Mouse (Mus musculus) monocyte, adult 5-6 weeks (primary cell): ENCODE results near the gene Fam169b. TPM values are rescaled to one million over a fixed set of nuclear protein-coding genes. Genes with fewer than 3 reads are reported as not detected.
A peak's percentile ranks its signal among the peaks of the same experiment; 100 is the strongest.

Experiments
- ATAC-seq: fragments of 153-309, 156-312 bp; replicated peaks from 2 replicates; pipeline ENCODE4 v1.8.0; 2017; ENCODE audit warnings: mild to moderate bottlenecking; ENCODE audit not compliant: low TSS enrichment, insufficient number of reproducible peaks, severe bottlenecking, poor library complexity, low FRiP score
- total RNA-seq: library from RNA; stranded (forward); fragments of 200-1000, 200-491, 200-594 nt; gene quantifications from 3 replicates; pipeline ENCODE4 v1.2.3, GENCODE M21; 2017

The Fam169b gene
- total RNA-seq, 1 experiment from 2014 or later = 3.0 TPM

- no peak for ATAC-seq
Observed at GRCm38 (mm10) chr7:68357407-68357806, 83.8 kb downstream of the Fam169b start.

GRCm38 (mm10) chr7:68362609-68363008 is 89.0 kb downstream of the Fam169b start:
- no peak for ATAC-seq

GRCm38 (mm10) chr7:68365711-68366110 is 92.1 kb downstream of the Fam169b start:
- ATAC-seq = no peak

GRCm38 (mm10) chr7:68368948-68369347 is 95.3 kb downstream of the Fam169b start:
- no peak for ATAC-seq

- ATAC-seq = peak; percentile 68
Observed at GRCm38 (mm10) chr7:68369694-68370093, 96.1 kb downstream of the Fam169b start.

GRCm38 (mm10) chr7:68374109-68374857 is 100.6 kb downstream of the Fam169b start:
- ATAC-seq = no peak

GRCm38 (mm10) chr7:68382187-68382586 is 108.5 kb downstream of the Fam169b start:
- ATAC-seq = no peak

- ATAC-seq = no peak
Observed at GRCm38 (mm10) chr7:68386767-68387166, 113.1 kb downstream of the Fam169b start.

- no peak for ATAC-seq
Observed at GRCm38 (mm10) chr7:68395707-68396333, 122.2 kb downstream of the Fam169b start.

- ATAC-seq = no peak
Observed at GRCm38 (mm10) chr7:68400516-68400915, 126.9 kb downstream of the Fam169b start.

- no peak for ATAC-seq
Observed at GRCm38 (mm10) chr7:68408611-68409010, 135.0 kb downstream of the Fam169b start.

Other genes starting within 250 kb of the Fam169b start
- gene Pgpep1l, start 9.6 kb upstream of the Fam169b start, total RNA-seq = 0.87 TPM in 1 of 3 replicates, not detected in the others